Mouse (Mus musculus): ENCODE results near the gene Dyrk1b.
"Not testable (repeated sequence)": the region's sequence is repeated elsewhere in the genome, so short reads cannot be mapped to it uniquely, and the experiment has no call there.

DNA sequence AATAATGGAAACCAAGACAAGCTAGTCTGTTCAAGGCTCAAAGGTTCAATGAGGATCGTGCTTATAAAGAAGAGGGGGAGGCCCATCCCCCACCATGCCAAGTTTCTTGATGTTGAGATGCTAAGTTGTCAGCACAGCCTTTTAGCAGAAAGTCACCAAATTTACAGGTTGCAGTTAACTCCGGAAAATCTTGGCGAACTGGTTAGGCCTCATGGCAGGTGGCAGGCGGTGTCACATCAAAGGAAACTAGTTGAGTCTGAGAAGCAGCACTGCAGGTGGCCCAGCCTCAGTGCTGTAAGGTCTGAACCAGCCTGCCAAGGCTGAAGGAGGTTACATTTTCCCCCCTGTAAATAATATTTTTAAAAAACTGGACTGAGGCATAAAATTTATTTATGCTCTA is 47.6 kb downstream of the Dyrk1b start:
- not testable (repeated sequence) for TF ChIP-seq GATA1 (IDR thresholded peaks at IDR 0.05; ENCODE audit: borderline replicate concordance, low read length); FLI1 (IDR thresholded peaks at IDR 0.05; ENCODE audit: low read length)

Measured in megakaryocyte, embryonic 14.5 days (primary cell).